Mouse (Mus musculus): Measurements from ENCODE around the gene Ccr3. TPM values are rescaled to one million over a fixed set of nuclear protein-coding genes. Genes with fewer than 3 reads are reported as not detected.
"Not testable (repeated sequence)": the region's sequence is repeated elsewhere in the genome, so short reads cannot be mapped to it uniquely, and the experiment has no call there.

Gene Ccr3
- polyA plus RNA-seq, 1 experiment, result not detected

- Histone ChIP-seq H3K4me2 (ENCODE audit: low read depth) (no peak overlapping the region), H3K27me3 (ENCODE audit: control insufficient read depth, insufficient read depth, insufficient read length) (no peaks in the 10 kb centered on the region)
- no peak for TF ChIP-seq SRF (IDR thresholded peaks at IDR 0.05; ENCODE audit: control insufficient read depth, insufficient read length, low read depth)
- no peak for TF ChIP-seq TCF3 (IDR thresholded peaks at IDR 0.05; ENCODE audit: insufficient read length, low read depth)
- no peak for TF ChIP-seq CEBPB (IDR thresholded peaks at IDR 0.05; ENCODE audit: insufficient read depth, poor library complexity, severe bottlenecking)
- TF ChIP-seq E2F4 (IDR thresholded peaks at IDR 0.05; ENCODE audit: insufficient read depth), result no peak
- TF ChIP-seq TCF12 (IDR thresholded peaks at IDR 0.05; ENCODE audit: insufficient read depth, poor library complexity, severe bottlenecking), result no peak
- no peak for TF ChIP-seq MYOD1 (IDR thresholded peaks at IDR 0.05; ENCODE audit: control insufficient read depth in 1 of 3, insufficient read length in 2 of 3, low read depth in 2 of 3)
- TF ChIP-seq REST (IDR thresholded peaks at IDR 0.05; ENCODE audit: insufficient read depth, insufficient read length), result no peak
- no peak for TF ChIP-seq USF1 (IDR thresholded peaks at IDR 0.05; ENCODE audit: low read depth)
These were observed 34.5 kb downstream of the Ccr3 start for GRCm38 (mm10) chr9:124056158-124056709.

GRCm38 (mm10) chr9:124059660-124060352 lies 38.0 kb downstream of the Ccr3 start:
- no peak for TF ChIP-seq TCF3 (IDR thresholded peaks at IDR 0.05; ENCODE audit: insufficient read length, low read depth)
- TF ChIP-seq POLR2A (IDR thresholded peaks at IDR 0.05; ENCODE audit: insufficient read length, low read depth), result no peak
- TF ChIP-seq MYOG (IDR thresholded peaks at IDR 0.05; ENCODE audit: control insufficient read depth in 1 of 3, insufficient read depth in 1 of 3, insufficient read length in 2 of 3, low read depth in 2 of 3), result no peak
- no peak for TF ChIP-seq USF1 (IDR thresholded peaks at IDR 0.05; ENCODE audit: low read depth)
- TF ChIP-seq SRF (IDR thresholded peaks at IDR 0.05; ENCODE audit: control insufficient read depth, insufficient read length, low read depth), result no peak
- no peak for TF ChIP-seq MYOD1 (IDR thresholded peaks at IDR 0.05; ENCODE audit: control insufficient read depth in 1 of 3, insufficient read length in 2 of 3, low read depth in 2 of 3)
- TF ChIP-seq TCF12 (IDR thresholded peaks at IDR 0.05; ENCODE audit: insufficient read depth, poor library complexity, severe bottlenecking), result no peak
- no peak for TF ChIP-seq E2F4 (IDR thresholded peaks at IDR 0.05; ENCODE audit: insufficient read depth)
- TF ChIP-seq REST (IDR thresholded peaks at IDR 0.05; ENCODE audit: insufficient read depth, insufficient read length), result no peak
- no peak for TF ChIP-seq CEBPB (IDR thresholded peaks at IDR 0.05; ENCODE audit: insufficient read depth, poor library complexity, severe bottlenecking)
- TF ChIP-seq MAX (IDR thresholded peaks at IDR 0.05; ENCODE audit: low read depth), result no peak
- no peak for TF ChIP-seq POLR2AphosphoS2 (IDR thresholded peaks at IDR 0.05; ENCODE audit: insufficient read length, low read depth)
- Histone ChIP-seq H3K4me3 (no peak overlapping the region), H3K4me2 (ENCODE audit: low read depth) (no peak overlapping the region), H3K79me2 (ENCODE audit: control insufficient read depth, insufficient read depth) (no peaks in the 10 kb centered on the region), H3ac (ENCODE audit: control insufficient read depth, insufficient read length) (no peak overlapping the region), H3K27me3 (ENCODE audit: control insufficient read depth, insufficient read depth, insufficient read length) (no peaks in the 10 kb centered on the region), H3K36me3 (ENCODE audit: control insufficient read depth, insufficient read depth) (no peaks in the 10 kb centered on the region)

More at GRCm38 (mm10) chr9:124056158-124056709, 34.5 kb downstream of the Ccr3 start:
- H3ac ChIP-seq (ENCODE audit: control insufficient read depth, insufficient read length), result no peak overlapping the region
- H3K4me3 ChIP-seq, result no peak overlapping the region
- no peaks in the 10 kb centered on the region for H3K36me3 ChIP-seq (ENCODE audit: control insufficient read depth, insufficient read depth)
- no peaks in the 10 kb centered on the region for H3K79me2 ChIP-seq (ENCODE audit: control insufficient read depth, insufficient read depth)

- H3K36me3 ChIP-seq (ENCODE audit: control insufficient read depth, insufficient read depth); H3K4me3 ChIP-seq; H3K4me2 ChIP-seq (ENCODE audit: low read depth); H3K27me3 ChIP-seq (ENCODE audit: control insufficient read depth, insufficient read depth, insufficient read length); H3K79me2 ChIP-seq (ENCODE audit: control insufficient read depth, insufficient read depth); H3ac ChIP-seq (ENCODE audit: control insufficient read depth, insufficient read length): not testable (repeated sequence)
These were observed 40.0 kb downstream of the Ccr3 start for GRCm38 (mm10) chr9:124061474-124062432.

- Histone ChIP-seq H3K36me3 (ENCODE audit: control insufficient read depth, insufficient read depth) (no peaks in the 10 kb centered on the region), H3K4me3 (no peak overlapping the region), H3K4me2 (ENCODE audit: low read depth) (no peak overlapping the region), H3K27me3 (ENCODE audit: control insufficient read depth, insufficient read depth, insufficient read length) (no peaks in the 10 kb centered on the region), H3K79me2 (ENCODE audit: control insufficient read depth, insufficient read depth) (no peaks in the 10 kb centered on the region), H3ac (ENCODE audit: control insufficient read depth, insufficient read length) (no peak overlapping the region)
- no peak for TF ChIP-seq MYOD1 (IDR thresholded peaks at IDR 0.05; ENCODE audit: control insufficient read depth in 1 of 3, insufficient read length in 2 of 3, low read depth in 2 of 3)
- no peak for TF ChIP-seq SRF (IDR thresholded peaks at IDR 0.05; ENCODE audit: control insufficient read depth, insufficient read length, low read depth)
- no peak for TF ChIP-seq POLR2A (IDR thresholded peaks at IDR 0.05; ENCODE audit: insufficient read length, low read depth)
- TF ChIP-seq POLR2AphosphoS2 (IDR thresholded peaks at IDR 0.05; ENCODE audit: insufficient read length, low read depth), result no peak
- no peak for TF ChIP-seq REST (IDR thresholded peaks at IDR 0.05; ENCODE audit: insufficient read depth, insufficient read length)
- no peak for TF ChIP-seq CEBPB (IDR thresholded peaks at IDR 0.05; ENCODE audit: insufficient read depth, poor library complexity, severe bottlenecking)
- no peak for TF ChIP-seq MYOG (IDR thresholded peaks at IDR 0.05; ENCODE audit: control insufficient read depth in 1 of 3, insufficient read depth in 1 of 3, insufficient read length in 2 of 3, low read depth in 2 of 3)
- TF ChIP-seq TCF3 (IDR thresholded peaks at IDR 0.05; ENCODE audit: insufficient read length, low read depth), result no peak
- no peak for TF ChIP-seq TCF12 (IDR thresholded peaks at IDR 0.05; ENCODE audit: insufficient read depth, poor library complexity, severe bottlenecking)
- TF ChIP-seq MAX (IDR thresholded peaks at IDR 0.05; ENCODE audit: low read depth), result no peak
- no peak for TF ChIP-seq USF1 (IDR thresholded peaks at IDR 0.05; ENCODE audit: low read depth)
- no peak for TF ChIP-seq E2F4 (IDR thresholded peaks at IDR 0.05; ENCODE audit: insufficient read depth)
These were observed 44.9 kb downstream of the Ccr3 start for GRCm38 (mm10) chr9:124066572-124067103.

Data from myocyte (in vitro differentiated cells).